Mouse (Mus musculus) brain, embryonic 14.5 days (tissue): ENCODE results near the gene 9330182L06Rik.

Experiments
- CTCF ChIP-seq: fragments of 200-500 bp; IDR thresholded peaks from 2 replicates; pipeline ENCODE4 v1.5.1; 2012; ENCODE audit warnings: inconsistent platforms, mild to moderate bottlenecking, moderate library complexity, borderline replicate concordance; ENCODE audit not compliant: insufficient read depth, insufficient read length; ENCODE audit errors: extremely low read depth
- POLR2A ChIP-seq: fragments of 200-500 bp; IDR thresholded peaks from 2 replicates; pipeline ENCODE4 v1.6.1; 2012; ENCODE audit warnings: mild to moderate bottlenecking, inconsistent platforms, borderline replicate concordance; ENCODE audit not compliant: poor library complexity, insufficient read depth, insufficient read length, severe bottlenecking; ENCODE audit errors: extremely low read depth

GRCm38 (mm10) chr5:9453298-9453697, 187.4 kb downstream of the 9330182L06Rik start:
- peak; percentile 11; the same call in 1 of the 2 replicates for TF ChIP-seq CTCF
- no peak for TF ChIP-seq POLR2A
